Mouse (Mus musculus) lung, postnatal 0 days (tissue): Measurements from ENCODE around the gene Trappc2l.

Source experiments
- CTCF ChIP-seq: IDR thresholded peaks from 2 replicates; pipeline ENCODE4 v1.5.1; 2016; ENCODE audit warnings: antibody characterized with exemption, mild to moderate bottlenecking
- EP300 ChIP-seq: IDR thresholded peaks from 2 replicates; pipeline ENCODE4 v1.6.1; 2016; ENCODE audit warnings: antibody characterized with exemption, mild to moderate bottlenecking, control low read depth

- TF ChIP-seq CTCF (no peak), EP300 (no peak)
Observed at GRCm38 (mm10) chr8:122574667-122575251, 36.7 kb upstream of the Trappc2l start.
